Mouse (Mus musculus) midbrain, embryonic 16.5 days (tissue): ENCODE results near the gene Pnck. TPM values are rescaled to one million over a fixed set of nuclear protein-coding genes. Genes with fewer than 3 reads are reported as not detected.

Experiments
- ATAC-seq: fragments of 200-750 bp; cut with Nextera tagmentation; 2 replicates; pipeline ENCODE4 v1.8.0; 2017; ENCODE audit warnings: moderate TSS enrichment
- H3K27ac ChIP-seq: fragments of 300-500 bp; sonication (generic); 2 replicates; pipeline ENCODE4 v1.5.1; 2014; ENCODE audit warnings: mild to moderate bottlenecking, low read length, mixed read lengths
- H3K27me3 ChIP-seq: fragments of 300-500 bp; sonication (generic); 2 replicates; pipeline ENCODE4 v1.6.1; 2014; ENCODE audit warnings: low read depth, low read length, mixed read lengths; ENCODE audit not compliant: control insufficient read depth, insufficient read depth
- H3K36me3 ChIP-seq: fragments of 300-500 bp; sonication (generic); 2 replicates; pipeline ENCODE4 v1.6.1; 2014; ENCODE audit warnings: mild to moderate bottlenecking, low read length, moderate library complexity, mixed read lengths; ENCODE audit not compliant: control insufficient read depth, insufficient read depth
- H3K4me1 ChIP-seq: fragments of 300-500 bp; sonication (generic); 2 replicates; pipeline ENCODE4 v1.6.1; 2014; ENCODE audit warnings: mild to moderate bottlenecking, low read length, mixed read lengths; ENCODE audit not compliant: control insufficient read depth, insufficient read depth
- H3K4me2 ChIP-seq: fragments of 300-500 bp; sonication (generic); 2 replicates; pipeline ENCODE4 v1.6.1; 2014; ENCODE audit warnings: mild to moderate bottlenecking, low read length, mixed read lengths
- H3K4me3 ChIP-seq: fragments of 300-500 bp; sonication (generic); 2 replicates; pipeline ENCODE4 v1.5.1; 2014; ENCODE audit warnings: low read depth, mild to moderate bottlenecking, low read length, moderate library complexity, mixed read lengths
- H3K9ac ChIP-seq: fragments of 300-500 bp; sonication (generic); 2 replicates; pipeline ENCODE4 v1.6.1; 2014; ENCODE audit warnings: low read depth, low read length, mixed read lengths
- H3K9me3 ChIP-seq: fragments of 300-500 bp; sonication (generic); replicated peaks from 2 replicates; pipeline ENCODE4 v1.6.1; 2014; ENCODE audit warnings: mild to moderate bottlenecking, low read length, mixed read lengths; ENCODE audit not compliant: control insufficient read depth, poor library complexity, severe bottlenecking
- WGBS: fragments of 180-500 bp; shearing (Covaris S2); extraction: QIAGEN DNeasy Blood & Tissue Kit; methylation state at CpG from one replicate; pipeline ENCODE4 v1.1.7; 2014; 5-methylcytosine and 5-hydroxymethylcytosine counted together
- polyA plus RNA-seq: library from polyadenylated mRNA; unstranded; fragments of >200 nt; fragmentation: Nextera tagmentation; extraction: Ambion mirVana; gene quantifications from 2 replicates; pipeline ENCODE4 v1.2.1, GENCODE M21; 2015

Pnck gene
- 197 and 208 TPM in 2 replicates for polyA plus RNA-seq

GRCm38 (mm10) chrX:73659575-73660283 lies at the start of gene Pnck:
TSS of gene Pnck (minus strand) at chrX:73660117.
- peak within 1 kb of the TSS; percentile 56 for H3K4me2 ChIP-seq
- peaks cover 9% of the 10 kb centered on the region; the same call in 1 of the 2 replicates for H3K4me1 ChIP-seq
- H3K4me3 ChIP-seq = peak within 1 kb of the TSS; percentile 47
- H3K27ac ChIP-seq = peak within 1 kb of the TSS; percentile 78
- peak; percentile 79 for ATAC-seq
- WGBS = 12% methylated on average over 22 of the region's 57 CpGs
- H3K27me3 ChIP-seq = no peaks in the 10 kb centered on the region
- 0 out of 2 replicates have a peak, but pooled peaks cover 2% of the 10 kb centered on the region for H3K36me3 ChIP-seq
- H3K9me3 ChIP-seq = no peaks in the 10 kb centered on the region
- H3K9ac ChIP-seq = peak within 1 kb of the TSS; percentile 75

- Histone ChIP-seq H3K27me3 (no peaks in the 10 kb centered on the region), H3K4me3 (no peak overlapping the region), H3K4me1 (no peaks in the 10 kb centered on the region), H3K9ac (no peak overlapping the region), H3K36me3 (no peaks in the 10 kb centered on the region), H3K4me2 (no peak overlapping the region), H3K27ac (no peak overlapping the region), H3K9me3 (no peaks in the 10 kb centered on the region)
- WGBS = 78% methylated on average over 1 of the region's 1 CpGs
- no peak for ATAC-seq
These were observed 40.6 kb upstream of the Pnck start for GRCm38 (mm10) chrX:73700472-73700871.

GRCm38 (mm10) chrX:73690917-73691629 lies 31.2 kb upstream of the Pnck start:
- no peak overlapping the region for H3K4me3 ChIP-seq
- WGBS = 84% methylated on average over 5 of the region's 5 CpGs
- H3K36me3 ChIP-seq = peaks cover 3% of the 10 kb centered on the region; the same call in 1 of the 2 replicates
- H3K4me1 ChIP-seq = no peaks in the 10 kb centered on the region
- no peaks in the 10 kb centered on the region for H3K9me3 ChIP-seq
- no peak overlapping the region for H3K27ac ChIP-seq
- no peak overlapping the region for H3K4me2 ChIP-seq
- H3K9ac ChIP-seq = no peak overlapping the region
- ATAC-seq = peak; percentile 72; the same call in 1 of the 2 replicates
- no peaks in the 10 kb centered on the region for H3K27me3 ChIP-seq

GRCm38 (mm10) chrX:73685629-73686028 lies 25.7 kb upstream of the Pnck start:
- ATAC-seq = no peak
- Histone ChIP-seq H3K27ac (no peak overlapping the region), H3K9ac (no peak overlapping the region), H3K4me1 (no peaks in the 10 kb centered on the region), H3K9me3 (no peaks in the 10 kb centered on the region), H3K4me3 (no peak overlapping the region), H3K4me2 (no peak overlapping the region), H3K36me3 (peaks cover 3% of the 10 kb centered on the region; the same call in 1 of the 2 replicates), H3K27me3 (no peaks in the 10 kb centered on the region)
- 85% methylated on average over 3 of the region's 3 CpGs for WGBS

- H3K27ac ChIP-seq = no peak overlapping the region
- H3K9me3 ChIP-seq = no peaks in the 10 kb centered on the region
- H3K27me3 ChIP-seq = no peaks in the 10 kb centered on the region
- peaks cover 8% of the 10 kb centered on the region; the same call in 1 of the 2 replicates for H3K36me3 ChIP-seq
- no peak for ATAC-seq
- no peak overlapping the region for H3K9ac ChIP-seq
- no peak overlapping the region for H3K4me3 ChIP-seq
- H3K4me1 ChIP-seq = no peaks in the 10 kb centered on the region
- no peak overlapping the region for H3K4me2 ChIP-seq
These were observed 25.1 kb upstream of the Pnck start for GRCm38 (mm10) chrX:73684978-73685377.

GRCm38 (mm10) chrX:73684156-73684555 lies 24.2 kb upstream of the Pnck start:
- H3K27me3 ChIP-seq = no peaks in the 10 kb centered on the region
- H3K4me3 ChIP-seq = no peak overlapping the region
- no peaks in the 10 kb centered on the region for H3K9me3 ChIP-seq
- 84% methylated on average over 2 of the region's 2 CpGs for WGBS
- peaks cover 8% of the 10 kb centered on the region; the same call in 1 of the 2 replicates for H3K36me3 ChIP-seq
- H3K27ac ChIP-seq = no peak overlapping the region
- no peak overlapping the region for H3K4me2 ChIP-seq
- ATAC-seq = no peak
- H3K9ac ChIP-seq = no peak overlapping the region
- H3K4me1 ChIP-seq = no peaks in the 10 kb centered on the region

- no peak overlapping the region for H3K4me3 ChIP-seq
- WGBS = 96% methylated on average over 4 of the region's 4 CpGs
- H3K9me3 ChIP-seq = no peaks in the 10 kb centered on the region; the same call in 1 of the 2 replicates
- H3K4me1 ChIP-seq = peaks cover 12% of the 10 kb centered on the region
- H3K36me3 ChIP-seq = peaks cover 7% of the 10 kb centered on the region; the same call in 1 of the 2 replicates
- H3K4me2 ChIP-seq = no peak overlapping the region
- ATAC-seq = no peak
- H3K27ac ChIP-seq = no peak overlapping the region
- H3K9ac ChIP-seq = no peak overlapping the region
- no peaks in the 10 kb centered on the region for H3K27me3 ChIP-seq
These were observed 16.8 kb upstream of the Pnck start for GRCm38 (mm10) chrX:73676668-73677067.

- no peaks in the 10 kb centered on the region for H3K27me3 ChIP-seq
- no peak overlapping the region for H3K27ac ChIP-seq
- peaks cover 12% of the 10 kb centered on the region for H3K4me1 ChIP-seq
- peak overlapping the region; percentile 80 for H3K4me2 ChIP-seq
- peaks cover 3% of the 10 kb centered on the region; the same call in 1 of the 2 replicates for H3K36me3 ChIP-seq
- ATAC-seq = no peak
- no peaks in the 10 kb centered on the region; the same call in 1 of the 2 replicates for H3K9me3 ChIP-seq
- peak overlapping the region; percentile 61; the same call in 1 of the 2 replicates for H3K4me3 ChIP-seq
- no peak overlapping the region for H3K9ac ChIP-seq
- WGBS = 67% methylated on average over 2 of the region's 2 CpGs
These were observed 15.3 kb upstream of the Pnck start for GRCm38 (mm10) chrX:73675231-73675630.
